Mouse (Mus musculus) kidney, embryonic 16.5 days (tissue): ENCODE measurements around the gene Sema4b. TPM values are rescaled to one million over a fixed set of nuclear protein-coding genes. Genes with fewer than 3 reads are reported as not detected.

Experiments used
- ATAC-seq: fragments of 200-750 bp; cut with Nextera tagmentation; 2 replicates; pipeline ENCODE4 v1.8.0; 2017; ENCODE audit warnings: moderate TSS enrichment; ENCODE audit not compliant: low FRiP score, low TSS enrichment
- H3K27ac ChIP-seq: fragments of 300-500 bp; sonication (generic); 2 replicates; pipeline ENCODE4 v1.5.1; 2014; ENCODE audit warnings: low read length
- H3K27me3 ChIP-seq: fragments of 300-500 bp; sonication (generic); 2 replicates; pipeline ENCODE4 v1.6.1; 2014; ENCODE audit warnings: low read length, control low read depth, mixed read lengths; ENCODE audit not compliant: insufficient read depth
- H3K36me3 ChIP-seq: fragments of 300-500 bp; sonication (generic); 2 replicates; pipeline ENCODE4 v1.6.1; 2014; ENCODE audit warnings: low read length, control low read depth, mixed read lengths; ENCODE audit not compliant: insufficient read depth
- H3K4me1 ChIP-seq: fragments of 300-500 bp; sonication (generic); 2 replicates; pipeline ENCODE4 v1.6.1; 2014; ENCODE audit warnings: low read length, control low read depth, mixed read lengths; ENCODE audit not compliant: insufficient read depth
- H3K4me2 ChIP-seq: fragments of 300-500 bp; sonication (generic); replicated peaks from 2 replicates; pipeline ENCODE4 v1.6.1; 2014; ENCODE audit warnings: low read depth, low read length
- H3K4me3 ChIP-seq: fragments of 300-500 bp; sonication (generic); 2 replicates; pipeline ENCODE4 v1.5.1; 2014; ENCODE audit warnings: mild to moderate bottlenecking, low read length
- H3K9ac ChIP-seq: fragments of 300-500 bp; sonication (generic); replicated peaks from 2 replicates; pipeline ENCODE4 v1.6.1; 2014; ENCODE audit warnings: low read length
- H3K9me3 ChIP-seq: fragments of 300-500 bp; sonication (generic); 2 replicates; pipeline ENCODE4 v1.6.1; 2016; ENCODE audit warnings: low read length, control low read depth
- WGBS: fragments of 180-500 bp; shearing (Covaris S2); extraction: QIAGEN DNeasy Blood & Tissue Kit; methylation state at CpG from one replicate; pipeline ENCODE4 v1.1.7; 2014; 5-methylcytosine and 5-hydroxymethylcytosine counted together
- polyA plus RNA-seq: library from polyadenylated mRNA; unstranded; fragments of >200 nt; fragmentation: Nextera tagmentation; extraction: Ambion mirVana; gene quantifications from 2 replicates; pipeline ENCODE4 v1.2.1, GENCODE M21; 2015

The Sema4b gene
- polyA plus RNA-seq, 1 experiment from 2014 or later = 17.7 TPM

- 52% methylated on average over 5 of the region's 5 CpGs for WGBS
- H3K4me2 ChIP-seq = no peak overlapping the region
- H3K27ac ChIP-seq = no peak overlapping the region
- ATAC-seq = no peak
- H3K27me3 ChIP-seq = no peaks in the 10 kb centered on the region
- no peak overlapping the region for H3K4me3 ChIP-seq
- H3K36me3 ChIP-seq = no peaks in the 10 kb centered on the region
- H3K9me3 ChIP-seq = no peaks in the 10 kb centered on the region
- H3K4me1 ChIP-seq = peaks cover 33% of the 10 kb centered on the region
- no peak overlapping the region for H3K9ac ChIP-seq
Measured at GRCm38 (mm10) chr7:80183969-80184368, 2.7 kb upstream of the Sema4b start.

GRCm38 (mm10) chr7:80184551-80184950, 2.1 kb upstream of the Sema4b start:
- no peak overlapping the region for H3K4me2 ChIP-seq
- peak overlapping the region; percentile 72 for H3K27ac ChIP-seq
- H3K9me3 ChIP-seq = no peaks in the 10 kb centered on the region
- H3K9ac ChIP-seq = no peak overlapping the region
- no peaks in the 10 kb centered on the region for H3K27me3 ChIP-seq
- no peaks in the 10 kb centered on the region for H3K36me3 ChIP-seq
- H3K4me1 ChIP-seq = peaks cover 38% of the 10 kb centered on the region
- 16% methylated on average over 4 of the region's 4 CpGs for WGBS
- no peak for ATAC-seq
- no peak overlapping the region for H3K4me3 ChIP-seq

- Histone ChIP-seq H3K27me3 (no peaks in the 10 kb centered on the region), H3K4me2 (no peak overlapping the region), H3K9me3 (no peaks in the 10 kb centered on the region), H3K27ac (peak overlapping the region; percentile 72), H3K4me1 (peaks cover 38% of the 10 kb centered on the region), H3K36me3 (no peaks in the 10 kb centered on the region), H3K9ac (no peak overlapping the region), H3K4me3 (no peak overlapping the region)
- no peak for ATAC-seq
- 52% methylated on average over 6 of the region's 6 CpGs for WGBS
Measured at GRCm38 (mm10) chr7:80184968-80185367, 1.7 kb upstream of the Sema4b start.

GRCm38 (mm10) chr7:80186021-80186420, 620 bp upstream of the Sema4b start:
- Histone ChIP-seq H3K27me3 (no peaks in the 10 kb centered on the region), H3K9ac (peak overlapping the region; percentile 73), H3K36me3 (no peaks in the 10 kb centered on the region), H3K4me2 (peak overlapping the region; percentile 64), H3K27ac (peak overlapping the region; percentile 93), H3K4me3 (peak overlapping the region; percentile 59), H3K4me1 (peaks cover 46% of the 10 kb centered on the region), H3K9me3 (no peaks in the 10 kb centered on the region)
- WGBS = 11% methylated on average over 8 of the region's 8 CpGs
- ATAC-seq = peak; percentile 53

GRCm38 (mm10) chr7:80187501-80187900, 860 bp downstream of the Sema4b start:
- WGBS = 50% methylated on average over 12 of the region's 12 CpGs
- H3K27ac ChIP-seq = peak overlapping the region; percentile 93
- H3K4me2 ChIP-seq = peak overlapping the region; percentile 64
- H3K4me1 ChIP-seq = peaks cover 61% of the 10 kb centered on the region
- no peak for ATAC-seq
- no peaks in the 10 kb centered on the region for H3K36me3 ChIP-seq
- peak overlapping the region; percentile 73 for H3K9ac ChIP-seq
- H3K27me3 ChIP-seq = no peaks in the 10 kb centered on the region
- no peaks in the 10 kb centered on the region for H3K9me3 ChIP-seq
- H3K4me3 ChIP-seq = peak overlapping the region; percentile 59

GRCm38 (mm10) chr7:80188579-80189125, 2.0 kb downstream of the Sema4b start:
- ATAC-seq = no peak
- H3K4me1 ChIP-seq = peaks cover 67% of the 10 kb centered on the region
- H3K4me3 ChIP-seq = no peak overlapping the region
- no peak overlapping the region for H3K4me2 ChIP-seq
- H3K9me3 ChIP-seq = no peaks in the 10 kb centered on the region
- 67% methylated on average over 2 of the region's 2 CpGs for WGBS
- H3K27ac ChIP-seq = peak overlapping the region; percentile 31
- H3K36me3 ChIP-seq = no peaks in the 10 kb centered on the region
- no peaks in the 10 kb centered on the region for H3K27me3 ChIP-seq
- H3K9ac ChIP-seq = 0 out of 2 replicates have a peak overlapping the region, but pooled peaks have one; percentile 33

- Histone ChIP-seq H3K27me3 (no peaks in the 10 kb centered on the region), H3K9me3 (no peaks in the 10 kb centered on the region), H3K27ac (peak overlapping the region; percentile 31), H3K4me3 (no peak overlapping the region), H3K4me1 (peaks cover 67% of the 10 kb centered on the region), H3K9ac (peak overlapping the region; percentile 33; the same call in 1 of the 2 replicates), H3K36me3 (no peaks in the 10 kb centered on the region), H3K4me2 (no peak overlapping the region)
- ATAC-seq = no peak
- 30% methylated on average over 11 of the region's 11 CpGs for whole genome bisulfite sequencing
Measured at GRCm38 (mm10) chr7:80189147-80189933, 2.7 kb downstream of the Sema4b start.

- H3K4me3 ChIP-seq = no peak overlapping the region
- ATAC-seq = peak; percentile 36; the same call in 1 of the 2 replicates
- 44% methylated on average over 5 of the region's 5 CpGs for WGBS
- H3K9me3 ChIP-seq = no peaks in the 10 kb centered on the region
- 0 out of 2 replicates have a peak overlapping the region, but pooled peaks have one; percentile 58 for H3K4me2 ChIP-seq
- H3K9ac ChIP-seq = no peak overlapping the region
- H3K36me3 ChIP-seq = no peaks in the 10 kb centered on the region
- peak overlapping the region; percentile 91 for H3K27ac ChIP-seq
- no peaks in the 10 kb centered on the region for H3K27me3 ChIP-seq
- peaks cover 50% of the 10 kb centered on the region for H3K4me1 ChIP-seq
Measured at GRCm38 (mm10) chr7:80191455-80191854, 4.8 kb downstream of the Sema4b start.

GRCm38 (mm10) chr7:80192226-80193061, 5.8 kb downstream of the Sema4b start:
- Histone ChIP-seq H3K27me3 (no peaks in the 10 kb centered on the region), H3K4me1 (peaks cover 52% of the 10 kb centered on the region), H3K9me3 (no peaks in the 10 kb centered on the region), H3K36me3 (no peaks in the 10 kb centered on the region), H3K4me3 (peak overlapping the region; percentile 27), H3K9ac (peak overlapping the region; percentile 63), H3K27ac (peak overlapping the region; percentile 91), H3K4me2 (peak overlapping the region; percentile 58)
- WGBS = 9% methylated on average over 16 of the region's 16 CpGs
- peak; percentile 83 for ATAC-seq
